Mouse (Mus musculus): ENCODE measurements around the gene Pxt1. TPM values are rescaled to one million over a fixed set of nuclear protein-coding genes. Genes with fewer than 3 reads are reported as not detected.

Gene Pxt1
- total and polyA plus RNA-seq, 2 experiments from 2014 or later, result 0.15 to 0.49 TPM

GRCm38 (mm10) chr17:28988291-28988690 lies 44.7 kb upstream of the Pxt1 start:
- H3K27me3 ChIP-seq (ENCODE audit: insufficient read depth, low read length), result no peaks in the 10 kb centered on the region
- ATAC-seq (ENCODE audit: low FRiP score) (no peak), DNase-seq (ENCODE audit: low spot score) (no peak)
- H3K27ac ChIP-seq (ENCODE audit: low read depth, low read length), result no peak overlapping the region
- no peak overlapping the region for H3K9ac ChIP-seq (replicated peaks; ENCODE audit: low read length, poor library complexity, severe bottlenecking)
- H3K9me3 ChIP-seq (ENCODE audit: low read length), result no peaks in the 10 kb centered on the region
- H3K4me2 ChIP-seq (ENCODE audit: low read depth, low read length, poor library complexity, severe bottlenecking), result no peak overlapping the region
- WGBS, result 90% methylated on average over 4 of the region's 4 CpGs
- no peak overlapping the region for H3K4me3 ChIP-seq (ENCODE audit: low read depth, low read length)
- H3K36me3 ChIP-seq (ENCODE audit: insufficient read depth, low read length), result peaks cover 42% of the 10 kb centered on the region
- no peaks in the 10 kb centered on the region for H3K4me1 ChIP-seq (ENCODE audit: insufficient read depth, low read length)
- no peak for TF ChIP-seq CTCF (IDR thresholded peaks at IDR 0.05)

- peak; percentile 88 for TF ChIP-seq CTCF (IDR thresholded peaks at IDR 0.05)
- Histone ChIP-seq H3K27me3 (ENCODE audit: insufficient read depth, low read length) (no peaks in the 10 kb centered on the region), H3K9ac (replicated peaks; ENCODE audit: low read length, poor library complexity, severe bottlenecking) (no peak overlapping the region), H3K27ac (ENCODE audit: low read depth, low read length) (no peak overlapping the region), H3K4me2 (ENCODE audit: low read depth, low read length, poor library complexity, severe bottlenecking) (no peak overlapping the region), H3K9me3 (ENCODE audit: low read length) (no peaks in the 10 kb centered on the region), H3K4me3 (ENCODE audit: low read depth, low read length) (no peak overlapping the region), H3K36me3 (ENCODE audit: insufficient read depth, low read length) (peaks cover 48% of the 10 kb centered on the region), H3K4me1 (ENCODE audit: insufficient read depth, low read length) (no peaks in the 10 kb centered on the region)
- ATAC-seq (ENCODE audit: low FRiP score) (no peak), DNase-seq (ENCODE audit: low spot score) (peak; percentile 72)
- 71% methylated on average over 4 of the region's 4 CpGs for WGBS
These were observed 44.1 kb upstream of the Pxt1 start for GRCm38 (mm10) chr17:28987713-28988112.

- Histone ChIP-seq H3K4me1 (ENCODE audit: insufficient read depth, low read length) (no peaks in the 10 kb centered on the region), H3K27me3 (ENCODE audit: insufficient read depth, low read length) (no peaks in the 10 kb centered on the region), H3K9me3 (ENCODE audit: low read length) (no peaks in the 10 kb centered on the region), H3K9ac (replicated peaks; ENCODE audit: low read length, poor library complexity, severe bottlenecking) (no peak overlapping the region), H3K36me3 (ENCODE audit: insufficient read depth, low read length) (peaks cover 51% of the 10 kb centered on the region), H3K4me2 (ENCODE audit: low read depth, low read length, poor library complexity, severe bottlenecking) (no peak overlapping the region), H3K27ac (ENCODE audit: low read depth, low read length) (no peak overlapping the region), H3K4me3 (ENCODE audit: low read depth, low read length) (no peak overlapping the region)
- TF ChIP-seq CTCF (IDR thresholded peaks at IDR 0.05), result peak; percentile 63
- peak; percentile 15 for DNase-seq (ENCODE audit: low spot score)
- ATAC-seq (ENCODE audit: low FRiP score), result no peak
These were observed 43.2 kb upstream of the Pxt1 start for GRCm38 (mm10) chr17:28986833-28987232.

- H3K4me3 ChIP-seq (ENCODE audit: low read depth, low read length), result no peak overlapping the region
- H3K9me3 ChIP-seq (ENCODE audit: low read length), result no peaks in the 10 kb centered on the region
- no peak overlapping the region for H3K27ac ChIP-seq (ENCODE audit: low read depth, low read length)
- no peak for ATAC-seq (ENCODE audit: low FRiP score)
- peaks cover 45% of the 10 kb centered on the region for H3K36me3 ChIP-seq (ENCODE audit: insufficient read depth, low read length)
- WGBS, result 93% methylated on average over 1 of the region's 1 CpGs
- H3K4me1 ChIP-seq (ENCODE audit: insufficient read depth, low read length), result no peaks in the 10 kb centered on the region
- no peak for DNase-seq (ENCODE audit: low spot score)
- H3K4me2 ChIP-seq (ENCODE audit: low read depth, low read length, poor library complexity, severe bottlenecking), result no peak overlapping the region
- no peak for TF ChIP-seq CTCF (IDR thresholded peaks at IDR 0.05)
- no peaks in the 10 kb centered on the region for H3K27me3 ChIP-seq (ENCODE audit: insufficient read depth, low read length)
- no peak overlapping the region for H3K9ac ChIP-seq (replicated peaks; ENCODE audit: low read length, poor library complexity, severe bottlenecking)
These were observed 41.2 kb upstream of the Pxt1 start for GRCm38 (mm10) chr17:28984724-28985420.

GRCm38 (mm10) chr17:28982591-28982990 lies 39.0 kb upstream of the Pxt1 start:
- Histone ChIP-seq H3K4me1 (ENCODE audit: insufficient read depth, low read length) (no peaks in the 10 kb centered on the region), H3K9ac (replicated peaks; ENCODE audit: low read length, poor library complexity, severe bottlenecking) (no peak overlapping the region), H3K27ac (ENCODE audit: low read depth, low read length) (no peak overlapping the region), H3K9me3 (ENCODE audit: low read length) (no peaks in the 10 kb centered on the region), H3K27me3 (ENCODE audit: insufficient read depth, low read length) (no peaks in the 10 kb centered on the region), H3K36me3 (ENCODE audit: insufficient read depth, low read length) (peaks cover 53% of the 10 kb centered on the region), H3K4me3 (ENCODE audit: low read depth, low read length) (no peak overlapping the region), H3K4me2 (ENCODE audit: low read depth, low read length, poor library complexity, severe bottlenecking) (no peak overlapping the region)
- WGBS, result 62% methylated on average over 4 of the region's 4 CpGs
- ATAC-seq (ENCODE audit: low FRiP score), result no peak
- no peak for TF ChIP-seq CTCF (IDR thresholded peaks at IDR 0.05)
- DNase-seq (ENCODE audit: low spot score), result no peak

- peaks cover 46% of the 10 kb centered on the region for H3K36me3 ChIP-seq (ENCODE audit: insufficient read depth, low read length)
- H3K9ac ChIP-seq (replicated peaks; ENCODE audit: low read length, poor library complexity, severe bottlenecking), result no peak overlapping the region
- no peak for TF ChIP-seq CTCF (IDR thresholded peaks at IDR 0.05)
- H3K9me3 ChIP-seq (ENCODE audit: low read length), result no peaks in the 10 kb centered on the region
- H3K4me1 ChIP-seq (ENCODE audit: insufficient read depth, low read length), result no peaks in the 10 kb centered on the region
- H3K27me3 ChIP-seq (ENCODE audit: insufficient read depth, low read length), result no peaks in the 10 kb centered on the region
- no peak overlapping the region for H3K27ac ChIP-seq (ENCODE audit: low read depth, low read length)
- 91% methylated on average over 4 of the region's 4 CpGs for WGBS
- no peak overlapping the region for H3K4me2 ChIP-seq (ENCODE audit: low read depth, low read length, poor library complexity, severe bottlenecking)
- no peak for ATAC-seq (ENCODE audit: low FRiP score)
- no peak overlapping the region for H3K4me3 ChIP-seq (ENCODE audit: low read depth, low read length)
- no peak for DNase-seq (ENCODE audit: low spot score)
These were observed 37.4 kb upstream of the Pxt1 start for GRCm38 (mm10) chr17:28981081-28981480.

All from midbrain, postnatal 0 days (tissue).